Mouse (Mus musculus) T-helper 1 cell (primary cell): ENCODE results near the gene Tns4.

ENCODE experiments used
- in situ Hi-C: fragments of 300-600 bp; cut with MboI, MseI; formaldehyde crosslinking; loops from one replicate; pipeline ENCODE4 v1.15.1; 2025; ENCODE audit warnings: high pct_unique_total_duplicates

The Tns4 gene

GRCm38 (mm10) chr11:99055143-99055542 lies 34.0 kb downstream of the Tns4 start:
- in situ Hi-C loops, result no loop called here

- in situ Hi-C loops, result no loop called here
Observed at GRCm38 (mm10) chr11:99047643-99048042, 41.5 kb downstream of the Tns4 start.

GRCm38 (mm10) chr11:99047120-99047519 lies 42.0 kb downstream of the Tns4 start:
- in situ Hi-C loops, result no loop called here

GRCm38 (mm10) chr11:99045159-99045889 lies 43.8 kb downstream of the Tns4 start:
- in situ Hi-C loops, result no loop called here

GRCm38 (mm10) chr11:99044306-99044705 lies 44.8 kb downstream of the Tns4 start:
- in situ Hi-C loops, result no loop called here

- in situ Hi-C loops, result no loop called here
Observed at GRCm38 (mm10) chr11:99043632-99044031, 45.5 kb downstream of the Tns4 start.

- in situ Hi-C loops, result no loop called here
Observed at GRCm38 (mm10) chr11:99042834-99043431, 46.2 kb downstream of the Tns4 start.

GRCm38 (mm10) chr11:99041841-99042780 lies 47.0 kb downstream of the Tns4 start:
- in situ Hi-C loops, result no loop called here

- in situ Hi-C loops, result no loop called here
Observed at GRCm38 (mm10) chr11:99041051-99041729, 47.9 kb downstream of the Tns4 start, which contains the start of gene Igfbp4. TSS of gene Igfbp4 (plus strand) at chr11:99041244.

- in situ Hi-C loops, result no loop called here
Observed at GRCm38 (mm10) chr11:99040346-99040974, 48.6 kb downstream of the Tns4 start.

- in situ Hi-C loops, result loop anchor here (5.0 kb wide), 1 partner anchor 83 kb away; no protein-coding TSS in a partner anchor
Observed at GRCm38 (mm10) chr11:99039782-99040181, 49.3 kb downstream of the Tns4 start.

- in situ Hi-C loops, result loop anchor here (5.0 kb wide), 1 partner anchor 86 kb away; no protein-coding TSS in a partner anchor
Observed at GRCm38 (mm10) chr11:99036254-99036653, 52.9 kb downstream of the Tns4 start.

GRCm38 (mm10) chr11:99035350-99035749 lies 53.8 kb downstream of the Tns4 start:
- in situ Hi-C loops, result loop anchor here (5.0 kb wide), 1 partner anchor 87 kb away; no protein-coding TSS in a partner anchor

- in situ Hi-C loops, result loop anchor here (10.0 kb wide), 1 partner anchor 1202 kb away; no protein-coding TSS in a partner anchor
Observed at GRCm38 (mm10) chr11:99026899-99027440, 62.1 kb downstream of the Tns4 start.

- in situ Hi-C loops, result loop anchor here (10.0 kb wide), 1 partner anchor 1201 kb away; no protein-coding TSS in a partner anchor
Observed at GRCm38 (mm10) chr11:99025878-99026277, 63.2 kb downstream of the Tns4 start.

GRCm38 (mm10) chr11:99024468-99025134 lies 64.5 kb downstream of the Tns4 start:
- in situ Hi-C loops, result loop anchor here (10.0 kb wide), 1 partner anchor 1200 kb away; no protein-coding TSS in a partner anchor

- in situ Hi-C loops, result loop anchor here (10.0 kb wide), 1 partner anchor 1199 kb away; no protein-coding TSS in a partner anchor
Observed at GRCm38 (mm10) chr11:99023500-99024467, 65.3 kb downstream of the Tns4 start, which contains the start of gene Top2a. TSS of gene Top2a (minus strand) at chr11:99024189.

- in situ Hi-C loops, result loop anchor here (10.0 kb wide), 1 partner anchor 1198 kb away; no protein-coding TSS in a partner anchor
Observed at GRCm38 (mm10) chr11:99023094-99023493, 66.0 kb downstream of the Tns4 start.
